Mouse (Mus musculus): ENCODE data around the gene Lrmda.

GRCm38 (mm10) chr14:22014315-22014714 is 5.2 kb upstream of the Lrmda start:
- TF ChIP-seq CTCF (IDR thresholded peaks at IDR 0.05; ENCODE audit: borderline replicate concordance, control insufficient read depth, extremely low read depth, insufficient read depth, low read length, poor library complexity), result no peak
- TF ChIP-seq POLR2A (IDR thresholded peaks at IDR 0.05; ENCODE audit: control insufficient read depth, extremely low read depth, insufficient read depth, low read length, poor library complexity), result no peak
